Mouse (Mus musculus) lung, adult 2 months (tissue): ENCODE measurements around the gene Tlk2.

Experiments used
- CTCF ChIP-seq: fragments of 200-500 bp; IDR thresholded peaks from 2 replicates; pipeline ENCODE4 v1.5.1; 2011; ENCODE audit warnings: mild to moderate bottlenecking, low read length, control low read depth; ENCODE audit not compliant: insufficient read depth
- POLR2A ChIP-seq: fragments of 200-500 bp; IDR thresholded peaks from 2 replicates; pipeline ENCODE4 v1.6.1; 2011; ENCODE audit warnings: low read depth, mild to moderate bottlenecking, control low read depth, low read length, borderline replicate concordance; ENCODE audit errors: extremely low read depth

GRCm38 (mm10) chr11:105144508-105145210, 33.9 kb upstream of the Tlk2 start:
- no peak for TF ChIP-seq POLR2A
- no peak for TF ChIP-seq CTCF
